Mouse (Mus musculus) E14TG2a.4 (cell line): ENCODE measurements around the gene Sned1.

ENCODE experiments used
- CTCF ChIP-seq: conservative IDR thresholded peaks from 2 replicates; pipeline ENCODE4 v1.5.1; 2014; ENCODE audit warnings: low read length
- POU5F1 ChIP-seq: IDR thresholded peaks from 2 replicates; pipeline ENCODE4 v1.6.1; 2014; ENCODE audit warnings: low read length, borderline replicate concordance

GRCm38 (mm10) chr1:93229221-93229620 lies 6.4 kb upstream of the Sned1 start:
- TF ChIP-seq CTCF (no peak), POU5F1 (no peak)
